Mouse (Mus musculus) monocyte, adult 5-6 weeks (primary cell): ENCODE data around the gene Agap1. TPM values are rescaled to one million over a fixed set of nuclear protein-coding genes. Genes with fewer than 3 reads are reported as not detected.

Experiments
- ATAC-seq: fragments of 153-309, 156-312 bp; replicated peaks from 2 replicates; pipeline ENCODE4 v1.8.0; 2017; ENCODE audit warnings: mild to moderate bottlenecking; ENCODE audit not compliant: low TSS enrichment, insufficient number of reproducible peaks, severe bottlenecking, poor library complexity, low FRiP score
- total RNA-seq: library from RNA; stranded (forward); fragments of 200-1000, 200-491, 200-594 nt; gene quantifications from 3 replicates; pipeline ENCODE4 v1.2.3, GENCODE M21; 2017

The Agap1 gene
- total RNA-seq, 1 experiment from 2014 or later = 1.3 TPM

GRCm38 (mm10) chr1:89668635-89669034 lies 214.0 kb downstream of the Agap1 start:
- ATAC-seq = no peak

- ATAC-seq = no peak
Observed at GRCm38 (mm10) chr1:89671110-89671787, 216.6 kb downstream of the Agap1 start.

- no peak for ATAC-seq
Observed at GRCm38 (mm10) chr1:89673071-89673470, 218.5 kb downstream of the Agap1 start.

GRCm38 (mm10) chr1:89673686-89674085 lies 219.1 kb downstream of the Agap1 start:
- ATAC-seq = no peak

- ATAC-seq = no peak
Observed at GRCm38 (mm10) chr1:89674681-89675080, 220.1 kb downstream of the Agap1 start.

GRCm38 (mm10) chr1:89676411-89676810 lies 221.8 kb downstream of the Agap1 start:
- ATAC-seq = no peak

- ATAC-seq = no peak
Observed at GRCm38 (mm10) chr1:89680673-89681072, 226.1 kb downstream of the Agap1 start.

GRCm38 (mm10) chr1:89688914-89689313 lies 234.3 kb downstream of the Agap1 start:
- ATAC-seq = no peak

GRCm38 (mm10) chr1:89689544-89690212 lies 235.1 kb downstream of the Agap1 start:
- ATAC-seq = no peak

GRCm38 (mm10) chr1:89691096-89691495 lies 236.5 kb downstream of the Agap1 start:
- ATAC-seq = no peak

- ATAC-seq = no peak
Observed at GRCm38 (mm10) chr1:89692420-89692819, 237.8 kb downstream of the Agap1 start.

GRCm38 (mm10) chr1:89694916-89695315 lies 240.3 kb downstream of the Agap1 start:
- no peak for ATAC-seq

- ATAC-seq = no peak
Observed at GRCm38 (mm10) chr1:89697241-89697640, 242.6 kb downstream of the Agap1 start.

- ATAC-seq = no peak
Observed at GRCm38 (mm10) chr1:89700166-89700565, 245.6 kb downstream of the Agap1 start.

- no peak for ATAC-seq
Observed at GRCm38 (mm10) chr1:89701162-89701730, 246.6 kb downstream of the Agap1 start.

GRCm38 (mm10) chr1:89703294-89703693 lies 248.7 kb downstream of the Agap1 start:
- ATAC-seq = no peak

GRCm38 (mm10) chr1:89705670-89706069 lies 251.1 kb downstream of the Agap1 start:
- no peak for ATAC-seq

GRCm38 (mm10) chr1:89706862-89707261 lies 252.3 kb downstream of the Agap1 start:
- no peak for ATAC-seq

GRCm38 (mm10) chr1:89707756-89708480 lies 253.3 kb downstream of the Agap1 start:
- no peak for ATAC-seq
